Mouse (Mus musculus) forebrain, embryonic 16.5 days (tissue): ENCODE data around the gene Ano1. TPM values are rescaled to one million over a fixed set of nuclear protein-coding genes. Genes with fewer than 3 reads are reported as not detected.

Source experiments
- ATAC-seq: fragments of 200-750 bp; cut with Nextera tagmentation; 2 replicates; pipeline ENCODE4 v1.8.0; 2017; ENCODE audit warnings: mild to moderate bottlenecking, moderate library complexity
- H3K27ac ChIP-seq: fragments of 300-500 bp; sonication (generic); 2 replicates; pipeline ENCODE4 v1.5.1; 2014; ENCODE audit warnings: low read length, control low read depth
- H3K27me3 ChIP-seq: fragments of 300-500 bp; sonication (generic); replicated peaks from 2 replicates; pipeline ENCODE4 v1.6.1; 2014; ENCODE audit warnings: low read length; ENCODE audit not compliant: control insufficient read depth, insufficient read depth
- H3K36me3 ChIP-seq: fragments of 300-500 bp; sonication (generic); 2 replicates; pipeline ENCODE4 v1.6.1; 2014; ENCODE audit not compliant: control insufficient read depth, insufficient read depth
- H3K4me1 ChIP-seq: fragments of 300-500 bp; sonication (generic); replicated peaks from 2 replicates; pipeline ENCODE4 v1.6.1; 2014; ENCODE audit warnings: low read length; ENCODE audit not compliant: control insufficient read depth, insufficient read depth
- H3K4me2 ChIP-seq: fragments of 300-500 bp; sonication (generic); 2 replicates; pipeline ENCODE4 v1.6.1; 2014; ENCODE audit warnings: mild to moderate bottlenecking, low read length, control low read depth
- H3K4me3 ChIP-seq: fragments of 300-500 bp; sonication (generic); replicated peaks from 2 replicates; pipeline ENCODE4 v1.5.1; 2014; ENCODE audit warnings: mild to moderate bottlenecking, low read length, control low read depth
- H3K9ac ChIP-seq: fragments of 300-500 bp; sonication (generic); replicated peaks from 2 replicates; pipeline ENCODE4 v1.6.1; 2014; ENCODE audit warnings: low read depth, low read length, control low read depth
- H3K9me3 ChIP-seq: fragments of 300-500 bp; sonication (generic); 2 replicates; pipeline ENCODE4 v1.6.1; 2016; ENCODE audit warnings: low read length; ENCODE audit not compliant: control insufficient read depth
- WGBS: fragments of 180-500 bp; shearing (Covaris S2); extraction: QIAGEN DNeasy Blood & Tissue Kit; methylation state at CpG from one replicate; pipeline ENCODE4 v1.1.7; 2014; 5-methylcytosine and 5-hydroxymethylcytosine counted together
- polyA plus RNA-seq: library from polyadenylated mRNA; unstranded; fragments of >200 nt; fragmentation: Nextera tagmentation; extraction: Ambion mirVana; gene quantifications from 2 replicates; pipeline ENCODE4 v1.2.1, GENCODE M21; 2015

The Ano1 gene
- polyA plus RNA-seq, 1 experiment from 2014 or later = 9.4 TPM

DNA sequence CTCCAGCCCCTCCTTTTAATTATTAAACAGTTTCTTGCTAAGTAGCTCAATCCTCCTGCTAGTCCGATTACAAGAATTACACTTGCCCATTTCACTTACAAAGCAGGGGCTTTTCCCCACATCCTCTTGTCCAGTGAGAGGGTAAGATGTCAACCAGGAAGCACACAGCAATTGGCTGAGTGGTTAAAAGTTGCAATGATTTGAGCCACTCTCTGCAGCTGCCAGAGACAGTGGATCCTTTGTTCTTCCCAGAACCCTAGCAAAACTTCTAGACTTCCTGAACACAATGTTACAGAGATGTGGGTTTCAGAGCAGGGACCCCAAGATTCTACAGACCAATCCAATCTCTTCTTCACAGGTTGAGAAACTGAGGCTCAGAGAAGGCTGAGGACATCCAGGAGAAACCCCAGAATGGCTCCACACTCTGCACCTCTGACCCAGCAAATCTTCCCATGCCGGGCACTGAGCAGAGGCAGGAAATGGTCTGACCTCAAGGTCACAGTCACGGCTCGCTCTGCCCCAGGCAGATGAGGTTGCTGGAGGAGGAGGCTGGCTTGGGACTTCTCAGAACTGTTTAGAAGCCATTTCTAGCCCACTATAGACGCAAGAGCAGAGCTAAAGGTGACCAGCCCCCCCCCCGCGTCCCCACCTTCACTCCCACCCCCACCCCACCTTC, 83.0 kb downstream of the Ano1 start:
- H3K4me2 ChIP-seq = no peak overlapping the region
- ATAC-seq = no peak
- H3K9me3 ChIP-seq = no peaks in the 10 kb centered on the region
- H3K36me3 ChIP-seq = no peaks in the 10 kb centered on the region
- no peaks in the 10 kb centered on the region for H3K4me1 ChIP-seq
- H3K27me3 ChIP-seq = no peaks in the 10 kb centered on the region
- no peak overlapping the region for H3K27ac ChIP-seq
- no peak overlapping the region for H3K4me3 ChIP-seq
- H3K9ac ChIP-seq = no peak overlapping the region
- WGBS = 85% methylated on average over 7 of the region's 7 CpGs

GRCm38 (mm10) chr7:144667091-144667490, 84.7 kb downstream of the Ano1 start:
- 95% methylated on average over 6 of the region's 6 CpGs for WGBS
- Histone ChIP-seq H3K27me3 (no peaks in the 10 kb centered on the region), H3K4me2 (no peak overlapping the region), H3K9me3 (no peaks in the 10 kb centered on the region), H3K27ac (no peak overlapping the region), H3K9ac (no peak overlapping the region), H3K4me3 (no peak overlapping the region), H3K4me1 (no peaks in the 10 kb centered on the region), H3K36me3 (no peaks in the 10 kb centered on the region)
- no peak for ATAC-seq

DNA sequence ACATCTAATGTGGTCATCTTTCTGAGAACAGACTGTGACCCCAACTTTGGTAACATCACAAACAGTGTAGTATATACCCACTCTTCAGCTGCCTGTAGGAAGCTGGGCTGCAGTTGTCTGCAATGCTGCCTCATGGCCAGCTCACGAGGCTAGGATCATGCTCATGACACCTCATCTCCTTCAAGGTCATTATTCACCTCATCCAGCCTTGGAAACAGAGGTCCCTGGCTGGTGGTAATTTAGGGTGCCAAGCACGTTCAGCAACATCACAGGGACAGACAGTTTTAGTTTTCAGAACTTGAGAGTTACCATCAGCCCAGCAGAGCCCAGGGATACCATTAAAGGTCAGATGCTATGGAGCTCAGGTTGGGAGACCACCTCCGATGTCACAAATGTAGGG, 86.2 kb downstream of the Ano1 start:
- Histone ChIP-seq H3K36me3 (no peaks in the 10 kb centered on the region), H3K4me3 (no peak overlapping the region), H3K4me2 (no peak overlapping the region), H3K27me3 (no peaks in the 10 kb centered on the region), H3K27ac (no peak overlapping the region), H3K9me3 (no peaks in the 10 kb centered on the region), H3K4me1 (no peaks in the 10 kb centered on the region), H3K9ac (no peak overlapping the region)
- WGBS = 85% methylated on average over 3 of the region's 3 CpGs
- ATAC-seq = no peak

DNA sequence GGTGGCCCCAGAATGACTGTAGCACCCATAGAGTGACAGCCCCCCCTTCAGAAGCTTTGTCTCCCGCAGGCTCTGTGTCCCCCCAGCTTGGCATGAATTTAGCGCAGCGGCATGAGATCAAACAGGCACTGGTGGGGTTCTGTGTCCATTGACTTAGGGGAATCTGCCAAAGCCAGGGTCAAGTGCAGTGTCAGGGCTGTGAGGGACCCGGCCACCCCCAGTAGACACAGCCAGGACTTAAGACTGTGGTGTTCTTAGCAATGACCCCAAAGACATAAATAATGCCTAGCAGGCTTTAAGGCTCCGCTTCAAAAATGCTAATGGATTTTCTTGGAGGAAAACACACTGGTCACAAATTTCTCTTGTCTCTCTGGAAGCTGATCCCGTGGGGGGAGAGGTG, 88.2 kb downstream of the Ano1 start:
- no peak overlapping the region for H3K27ac ChIP-seq
- no peaks in the 10 kb centered on the region for H3K27me3 ChIP-seq
- ATAC-seq = no peak

DNA sequence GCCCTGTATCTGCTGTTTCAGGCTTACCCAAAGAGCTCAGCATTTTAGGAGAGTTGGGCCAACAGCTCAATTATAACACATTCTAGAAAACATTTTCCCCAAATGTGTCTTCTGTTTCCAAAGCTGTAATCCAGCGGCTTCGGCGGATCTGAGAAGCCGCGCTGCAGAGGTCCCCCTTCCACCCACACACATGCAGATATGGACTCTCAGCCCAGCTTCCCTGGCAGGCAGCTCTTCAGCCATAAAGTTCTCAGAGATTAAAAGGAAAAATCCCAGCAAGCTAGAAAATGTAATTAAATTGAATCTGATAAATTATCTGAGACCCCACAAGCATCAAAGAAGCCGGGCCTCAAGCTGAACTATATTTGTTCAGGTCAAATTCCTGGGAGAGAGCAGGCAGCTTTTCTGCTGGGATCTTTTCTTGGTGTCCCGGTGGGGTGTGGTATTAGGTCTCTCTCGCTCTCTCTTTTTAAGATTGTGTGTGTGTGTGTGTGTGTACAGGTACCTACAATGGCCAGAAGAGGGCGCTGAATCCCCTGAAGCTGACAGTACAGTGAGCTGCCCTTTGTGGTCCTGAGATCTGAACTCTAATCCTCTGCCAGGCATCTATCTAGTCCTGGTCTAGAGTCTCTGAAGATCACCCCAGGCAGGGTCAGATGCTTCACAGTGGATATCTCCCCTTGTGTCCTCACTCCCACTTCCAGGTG, 95.4 kb downstream of the Ano1 start:
- no peak for ATAC-seq
- Histone ChIP-seq H3K9me3 (no peaks in the 10 kb centered on the region), H3K4me3 (no peak overlapping the region), H3K36me3 (no peaks in the 10 kb centered on the region), H3K27me3 (peaks cover 5% of the 10 kb centered on the region; the same call in 1 of the 2 replicates), H3K4me2 (no peak overlapping the region), H3K4me1 (peaks cover 11% of the 10 kb centered on the region), H3K9ac (no peak overlapping the region), H3K27ac (no peak overlapping the region)
- WGBS = 72% methylated on average over 9 of the region's 9 CpGs

More for the DNA sequence above, 88.2 kb downstream of the Ano1 start:
- Histone ChIP-seq H3K4me1 (no peaks in the 10 kb centered on the region), H3K36me3 (no peaks in the 10 kb centered on the region), H3K9me3 (no peaks in the 10 kb centered on the region), H3K4me2 (no peak overlapping the region), H3K9ac (no peak overlapping the region), H3K4me3 (no peak overlapping the region)
- 58% methylated on average over 6 of the region's 6 CpGs for WGBS

DNA sequence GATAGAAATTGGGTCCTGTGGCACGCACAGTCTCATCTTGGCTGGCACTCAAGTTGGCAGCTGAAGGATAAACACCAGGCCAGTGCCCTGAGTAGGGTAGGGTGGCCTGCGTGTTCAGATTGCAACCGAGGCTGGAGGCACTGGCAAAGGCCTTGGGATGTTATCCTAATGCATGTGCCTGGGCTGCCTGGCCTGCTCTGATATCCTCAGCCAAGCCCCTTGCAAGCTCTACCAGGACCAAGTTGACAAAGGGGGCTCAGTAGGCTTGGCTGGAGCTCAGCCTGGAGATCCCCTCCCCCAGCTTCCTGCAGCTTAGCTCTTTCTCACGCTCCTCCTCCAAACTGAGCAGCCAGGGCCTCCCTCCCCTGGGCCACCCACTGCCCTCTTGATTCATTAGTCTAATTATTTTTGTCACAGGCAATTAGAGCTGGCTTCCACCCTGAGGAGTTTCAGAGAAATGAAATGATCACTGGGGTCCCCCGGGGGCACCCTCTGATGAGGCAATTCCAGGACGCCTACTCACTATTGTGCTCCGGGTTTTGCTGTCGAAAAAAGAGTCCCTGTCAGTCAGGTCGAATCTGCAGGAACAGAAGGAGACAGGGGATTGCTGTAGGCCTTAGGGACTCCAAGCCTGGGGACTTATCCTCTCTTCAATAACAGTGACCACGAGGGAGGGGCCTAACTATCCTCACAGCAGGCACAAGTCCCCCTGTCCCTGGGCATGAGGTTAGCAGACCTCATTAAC, 97.9 kb downstream of the Ano1 start:
- peak; percentile 95 for ATAC-seq
- peak overlapping the region; percentile 33; the same call in 1 of the 2 replicates for H3K27ac ChIP-seq
- H3K27me3 ChIP-seq = peaks cover 5% of the 10 kb centered on the region; the same call in 1 of the 2 replicates
- H3K4me1 ChIP-seq = peaks cover 11% of the 10 kb centered on the region
- no peak overlapping the region; the same call in 1 of the 2 replicates for H3K4me2 ChIP-seq
- H3K4me3 ChIP-seq = no peak overlapping the region
- H3K36me3 ChIP-seq = no peaks in the 10 kb centered on the region
- WGBS = 2% methylated on average over 10 of the region's 10 CpGs
- no peak overlapping the region for H3K9ac ChIP-seq
- no peaks in the 10 kb centered on the region for H3K9me3 ChIP-seq

GRCm38 (mm10) chr7:144647547-144647946, 104.2 kb downstream of the Ano1 start:
- no peak for ATAC-seq
- Histone ChIP-seq H3K36me3 (no peaks in the 10 kb centered on the region), H3K9me3 (no peaks in the 10 kb centered on the region), H3K4me3 (no peak overlapping the region), H3K27ac (no peak overlapping the region), H3K27me3 (no peaks in the 10 kb centered on the region), H3K4me1 (no peaks in the 10 kb centered on the region), H3K4me2 (no peak overlapping the region), H3K9ac (no peak overlapping the region)
- 83% methylated on average over 5 of the region's 5 CpGs for WGBS

DNA sequence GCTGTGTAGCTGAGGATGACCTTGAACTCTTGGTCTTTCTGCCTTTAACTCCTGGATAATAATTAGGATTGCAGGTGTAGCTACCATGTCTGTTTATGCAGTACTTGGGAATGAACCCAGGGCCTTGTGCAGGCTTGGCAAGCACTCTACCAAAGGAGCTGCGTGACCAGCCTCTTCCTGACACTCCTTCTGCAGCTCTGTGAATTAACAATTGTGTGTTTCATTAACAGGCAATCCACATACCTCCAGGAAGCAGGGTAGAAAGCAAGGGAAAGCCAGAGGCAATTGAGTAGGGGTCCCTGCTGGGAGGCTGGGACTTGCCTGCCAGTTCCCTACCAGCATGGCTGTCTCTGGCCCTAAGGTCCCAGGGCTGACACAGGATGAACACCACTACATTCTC, 111.0 kb downstream of the Ano1 start:
- Histone ChIP-seq H3K4me3 (no peak overlapping the region), H3K4me2 (no peak overlapping the region), H3K4me1 (peaks cover 7% of the 10 kb centered on the region), H3K27me3 (no peaks in the 10 kb centered on the region), H3K27ac (no peak overlapping the region), H3K9ac (no peak overlapping the region), H3K9me3 (no peaks in the 10 kb centered on the region), H3K36me3 (no peaks in the 10 kb centered on the region)
- ATAC-seq = no peak
- 47% methylated on average over 1 of the region's 1 CpGs for WGBS

GRCm38 (mm10) chr7:144636000-144636399, 115.8 kb downstream of the Ano1 start:
- Histone ChIP-seq H3K27ac (no peak overlapping the region), H3K4me3 (no peak overlapping the region), H3K4me2 (no peak overlapping the region), H3K36me3 (no peaks in the 10 kb centered on the region), H3K27me3 (no peaks in the 10 kb centered on the region), H3K9me3 (no peaks in the 10 kb centered on the region), H3K4me1 (peaks cover 8% of the 10 kb centered on the region), H3K9ac (no peak overlapping the region)
- ATAC-seq = 0 out of 2 replicates have a peak, but pooled peaks have one; percentile 15
- 35% methylated on average over 2 of the region's 2 CpGs for WGBS
